Mouse (Mus musculus): ENCODE measurements at regions not wholly inside any gene's neighbourhood (a gene's known extent, or its start where the extent isn't known, plus 50 kb on each side); places are given as distances from the start of the nearest gene placed in this dataset.

DNA sequence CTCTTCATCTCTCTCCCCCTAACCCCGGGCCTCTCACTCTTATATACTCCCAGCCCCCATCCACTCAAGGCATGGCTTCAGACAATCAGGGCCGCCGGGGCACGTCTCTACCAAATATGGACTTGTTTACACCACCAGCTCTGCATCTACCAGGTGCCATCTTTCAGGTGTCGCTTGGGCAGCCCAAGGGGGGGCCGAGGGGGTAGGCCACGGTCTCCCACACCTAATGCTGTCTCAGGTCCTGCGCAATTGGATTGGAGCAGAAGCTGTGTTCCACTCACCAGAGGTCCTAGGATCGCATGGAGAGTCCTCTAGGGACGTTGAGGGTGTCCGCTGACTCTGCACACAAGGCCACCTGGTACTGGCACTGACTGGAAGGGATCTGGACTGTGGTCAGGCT is 1306.0 kb upstream of the 1700015G11Rik start:
- peak; percentile 0 for DNase-seq (ENCODE audit: extremely low read depth, insufficient read length, low spot score)

DNA sequence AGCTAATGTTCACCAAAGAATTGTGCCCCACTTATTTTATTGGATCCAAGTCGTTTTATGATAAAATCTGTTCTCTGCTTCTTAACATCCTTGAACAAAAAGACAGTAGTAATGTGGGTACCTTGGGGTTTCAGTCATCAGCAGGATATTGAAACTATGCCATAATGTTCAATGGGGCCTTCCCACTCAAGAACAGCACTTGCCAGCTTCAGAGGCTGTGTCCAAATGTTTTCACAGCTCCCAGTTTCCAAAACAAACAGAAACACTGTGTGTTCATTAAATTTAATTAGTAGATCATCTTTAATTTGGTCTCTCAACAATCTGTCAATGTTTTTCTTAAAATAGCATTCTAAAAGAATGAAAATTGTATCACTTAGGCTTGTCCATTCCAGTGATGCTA is 1266.5 kb upstream of the 1700015G11Rik start:
- no peak for DNase-seq (ENCODE audit: extremely low read depth, insufficient read length, low spot score)
